Mouse (Mus musculus) G1E (cell line): ENCODE data around the gene Coq8a. TPM values are rescaled to one million over a fixed set of nuclear protein-coding genes. Genes with fewer than 3 reads are reported as not detected.

Experiments used
- ATAC-seq: 2 replicates; pipeline ENCODE4 v1.8.0; 2016; ENCODE audit warnings: mild to moderate bottlenecking; ENCODE audit not compliant: insufficient number of reproducible peaks, poor library complexity, low FRiP score, severe bottlenecking; ENCODE audit errors: extremely low read depth
- DNase-seq: peaks from one replicate; pipeline ENCODE4 v3.0.0; 2012; ENCODE audit warnings: low spot score
- H3K27me3 ChIP-seq: 2 replicates; pipeline ENCODE4 v1.6.1; 2012; ENCODE audit warnings: mild to moderate bottlenecking, low read length, inconsistent platforms; ENCODE audit not compliant: insufficient read depth
- H3K36me3 ChIP-seq: replicated peaks from 2 replicates; pipeline ENCODE3; 2012; ENCODE audit warnings: mild to moderate bottlenecking, inconsistent platforms
- H3K4me1 ChIP-seq: 2 replicates; pipeline ENCODE4 v1.6.1; 2012; ENCODE audit warnings: low read depth, low read length, inconsistent platforms, mixed read lengths; ENCODE audit not compliant: insufficient read depth
- H3K4me3 ChIP-seq: 2 replicates; pipeline ENCODE4 v1.5.1; 2012; ENCODE audit warnings: low read depth, mild to moderate bottlenecking, inconsistent platforms, low read length, moderate library complexity, mixed read lengths
- H3K9me3 ChIP-seq: replicated peaks from 2 replicates; pipeline ENCODE4 v1.6.1; 2012; ENCODE audit warnings: inconsistent platforms
- CTCF ChIP-seq: IDR thresholded peaks from 2 replicates; pipeline ENCODE4 v1.5.1; 2012; ENCODE audit warnings: low read depth, low read length, inconsistent platforms, mixed read lengths
- GATA1 ChIP-seq: IDR thresholded peaks from 2 replicates; pipeline ENCODE4 v1.6.1; 2012; ENCODE audit warnings: borderline replicate concordance, low read length, inconsistent platforms, mixed read lengths
- GATA2 ChIP-seq: IDR thresholded peaks from 2 replicates; pipeline ENCODE4 v1.6.1; 2012; ENCODE audit warnings: low read depth, low read length, inconsistent platforms, borderline replicate concordance
- POLR2AphosphoS5 ChIP-seq: IDR thresholded peaks from 2 replicates; pipeline ENCODE4 v1.6.1; 2012; ENCODE audit warnings: low read depth, low read length, inconsistent platforms; ENCODE audit not compliant: insufficient replicate concordance
- TAL1 ChIP-seq: conservative IDR thresholded peaks from 2 replicates; pipeline ENCODE4 v1.6.1; 2012; ENCODE audit warnings: low read depth, low read length, inconsistent platforms, mixed read lengths
- polyA plus RNA-seq: library from polyadenylated mRNA; stranded (reverse); fragments of >175 nt; gene quantifications from 2 replicates; pipeline ENCODE4 v1.2.3, GENCODE M21; 2012
- total RNA-seq, 2 experiments: library from RNA; stranded (forward) in 1 of 2; stranded (reverse) in 1 of 2; fragments of 200-1000 nt in 1 of 2; fragments of >200 nt in 1 of 2; fragmentation: Nextera tagmentation in 1 of 2; gene quantifications; 2 replicates each; pipeline ENCODE4 v1.2.3; 2014 to 2017

The Coq8a gene
- total and polyA plus RNA-seq, 3 experiments: 4.0 to 6.2 (median 4.4) TPM

DNA sequence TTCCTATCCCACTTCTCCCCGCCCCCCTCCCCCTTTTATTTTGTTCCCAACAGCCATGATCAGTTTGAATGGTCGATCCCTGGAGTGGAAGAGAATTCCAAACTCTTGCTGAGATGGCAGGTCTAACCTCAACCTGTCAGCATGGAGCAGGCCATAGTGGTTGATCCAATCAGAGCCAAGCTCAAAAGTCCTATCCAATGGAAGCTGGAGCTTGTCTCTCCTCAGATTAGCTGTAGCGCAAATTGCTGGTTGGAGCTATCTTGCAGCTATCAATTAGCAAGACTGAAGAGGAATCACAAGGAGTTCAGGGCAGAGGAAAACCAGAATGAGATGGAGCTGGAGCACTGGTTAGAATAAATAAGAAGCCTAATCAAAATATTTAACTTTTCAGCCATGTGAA is 9.0 kb upstream of the Coq8a start:
- Histone ChIP-seq H3K27me3 (peaks cover 46% of the 10 kb centered on the region), H3K36me3 (no peaks in the 10 kb centered on the region), H3K9me3 (peaks cover 7% of the 10 kb centered on the region), H3K4me1 (no peaks in the 10 kb centered on the region), H3K4me3 (no peak overlapping the region)
- TF ChIP-seq GATA1 (no peak), CTCF (no peak), POLR2AphosphoS5 (no peak), GATA2 (no peak), TAL1 (no peak)
- DNase-seq: no peak
- ATAC-seq: no peak

DNA sequence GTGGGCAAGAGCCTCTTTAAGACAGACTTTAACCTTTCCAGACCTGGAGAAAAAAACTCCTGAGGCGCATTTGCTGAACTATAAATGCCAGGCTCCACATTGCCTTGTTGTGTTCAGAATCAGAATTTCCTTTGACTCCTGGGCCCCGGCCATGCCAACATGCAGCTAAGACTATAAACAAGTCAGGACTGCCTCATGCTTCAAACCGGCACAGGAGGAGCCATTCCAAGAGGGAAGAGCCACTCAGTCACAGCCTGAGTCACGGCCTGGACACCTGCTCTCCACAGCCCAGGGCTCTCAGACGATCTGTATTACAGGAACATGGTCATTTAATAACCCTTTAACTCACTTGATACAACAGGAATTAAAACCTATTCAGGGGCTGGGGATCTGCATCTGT is 1.3 kb upstream of the Coq8a start:
- Histone ChIP-seq H3K27me3 (peaks cover 38% of the 10 kb centered on the region), H3K4me1 (peaks cover 14% of the 10 kb centered on the region), H3K36me3 (no peaks in the 10 kb centered on the region), H3K9me3 (peaks cover 7% of the 10 kb centered on the region), H3K4me3 (no peak overlapping the region)
- no peak for ATAC-seq
- no peak for DNase-seq
- TF ChIP-seq GATA1 (no peak), CTCF (no peak), TAL1 (no peak), POLR2AphosphoS5 (no peak), GATA2 (no peak)

DNA sequence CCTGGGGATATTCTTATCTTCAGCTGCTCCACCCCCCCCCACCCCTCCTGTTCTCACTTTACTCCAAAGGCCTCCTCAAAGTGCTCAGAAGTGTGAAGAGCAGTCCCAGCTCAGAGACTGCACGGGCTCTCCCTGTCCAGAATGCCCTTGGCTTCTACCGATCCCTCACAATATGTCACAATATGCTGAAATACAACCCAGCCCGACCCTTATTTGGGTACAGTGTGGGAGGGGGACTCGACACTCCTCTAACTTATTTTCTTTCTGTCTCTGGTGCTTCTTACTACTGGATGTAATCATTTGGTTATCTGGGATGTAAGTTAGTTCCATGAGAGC is 281 bp upstream of the Coq8a start:
- DNase-seq (no peak), ATAC-seq (no peak)
- Histone ChIP-seq H3K9me3 (peaks cover 3% of the 10 kb centered on the region), H3K36me3 (no peaks in the 10 kb centered on the region), H3K4me3 (no peak overlapping the region), H3K27me3 (peaks cover 39% of the 10 kb centered on the region), H3K4me1 (peaks cover 25% of the 10 kb centered on the region)
- TF ChIP-seq GATA2: no peak
- no peak for TF ChIP-seq POLR2AphosphoS5

- no peak for TF ChIP-seq POLR2AphosphoS5
- no peak for TF ChIP-seq GATA2
- TF ChIP-seq GATA1: no peak
- no peak for TF ChIP-seq TAL1
- no peak for TF ChIP-seq CTCF
- Histone ChIP-seq H3K27me3 (peaks cover 40% of the 10 kb centered on the region), H3K4me1 (peaks cover 33% of the 10 kb centered on the region), H3K4me3 (no peak overlapping the region), H3K36me3 (no peaks in the 10 kb centered on the region), H3K9me3 (no peaks in the 10 kb centered on the region)
- no peak for ATAC-seq
- no peak for DNase-seq
Observed at GRCm38 (mm10) chr1:180197956-180198355, 1.4 kb downstream of the Coq8a start.

GRCm38 (mm10) chr1:180196508-180196907 is 2.9 kb downstream of the Coq8a start:
- Histone ChIP-seq H3K4me3 (no peak overlapping the region; the same call in 1 of the 2 replicates), H3K9me3 (no peaks in the 10 kb centered on the region), H3K36me3 (no peaks in the 10 kb centered on the region), H3K4me1 (peaks cover 36% of the 10 kb centered on the region), H3K27me3 (peaks cover 42% of the 10 kb centered on the region)
- no peak for DNase-seq
- ATAC-seq: no peak
- TF ChIP-seq CTCF (no peak), GATA2 (no peak), TAL1 (no peak), GATA1 (no peak), POLR2AphosphoS5 (no peak)

DNA sequence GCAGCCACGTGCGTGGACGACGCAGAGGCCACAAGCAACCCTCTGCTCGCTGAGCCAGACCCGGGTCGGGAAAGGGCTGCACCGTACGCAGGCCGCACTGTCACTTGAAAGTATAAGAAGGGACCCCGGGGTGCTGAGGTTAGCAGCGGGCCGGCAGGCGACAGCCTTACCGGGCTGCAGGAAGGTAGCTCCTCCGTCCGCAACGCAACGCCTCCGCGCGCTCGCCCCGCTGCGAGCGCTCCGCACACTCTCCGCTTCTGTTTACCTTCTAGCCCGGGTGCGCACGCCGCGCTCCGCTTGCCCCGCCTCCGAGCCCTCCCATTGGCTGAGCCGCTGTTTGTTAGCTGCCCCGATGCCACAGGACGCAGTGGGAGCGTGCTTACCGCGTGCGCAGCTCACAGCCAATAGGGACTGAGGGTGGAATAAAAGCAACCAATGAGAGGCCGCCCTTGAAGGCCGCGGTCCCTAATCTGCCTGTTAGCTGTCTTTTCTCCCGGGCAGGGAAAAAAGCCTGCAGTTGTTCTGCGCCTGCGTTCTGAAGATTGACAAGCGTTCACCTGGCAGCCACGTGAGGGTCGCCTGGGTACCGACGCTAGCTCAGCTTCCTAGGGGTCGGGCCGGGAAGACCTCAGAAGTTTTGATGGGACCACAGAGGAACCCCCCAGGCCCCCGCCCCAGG is 3.6 kb downstream of the Coq8a start:
- peaks cover 45% of the 10 kb centered on the region for H3K27me3 ChIP-seq
- peak; percentile 99 for DNase-seq
- peaks cover 36% of the 10 kb centered on the region for H3K4me1 ChIP-seq
- ATAC-seq: peak; percentile 100
- TF ChIP-seq POLR2AphosphoS5 (no peak), CTCF (no peak), GATA1 (no peak), GATA2 (no peak), TAL1 (no peak)
- no peaks in the 10 kb centered on the region for H3K9me3 ChIP-seq
- no peaks in the 10 kb centered on the region for H3K36me3 ChIP-seq
- H3K4me3 ChIP-seq: peak overlapping the region; percentile 86
